In the genomic region with DNA sequence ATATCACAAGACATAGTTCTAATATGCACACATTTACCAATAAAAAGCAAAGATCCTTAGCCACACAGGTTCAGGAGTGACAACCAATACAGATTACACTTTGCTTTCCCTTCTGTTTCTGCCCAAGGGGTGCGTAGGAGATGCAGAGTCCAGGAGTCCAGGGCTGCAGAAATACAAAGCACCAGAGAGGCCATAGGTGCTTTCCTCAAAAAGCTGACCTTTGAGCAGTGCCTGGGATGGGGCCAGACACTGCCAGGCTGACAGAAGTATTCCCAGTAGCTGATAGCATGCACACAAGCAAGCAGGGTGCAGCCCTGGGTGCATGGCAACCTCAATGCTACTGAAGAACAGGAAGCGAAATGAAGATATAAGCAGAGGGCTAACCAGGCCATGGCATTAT, we compare ENCODE assay signal across 23 mouse cellular contexts. TPM values are rescaled to one million over a fixed set of nuclear protein-coding genes. Genes with fewer than 3 reads are reported as not detected.
DNase-seq lines count a peak whose midpoint lies in the region; ATAC-seq and TF ChIP-seq lines count a peak whose summit lies in the region.
"Had no signal": no experiment of that assay in that cellular context is flagged by ENCODE, and none has a peak within 500 bp of the region (broad histone marks: within the 10 kb centered on the region; RNA-seq: fewer than 3 reads in every experiment).

No protein-coding gene starts in this region.

- H3K4me3 ChIP-seq in kidney, embryonic 14.5 days (ENCODE audit: low read length) = no peak overlapping the region
- H3K4me3 ChIP-seq in liver, postnatal 0 days (ENCODE audit: low read depth, low read length) = no peak overlapping the region
- H3K4me3 ChIP-seq: embryonic facial prominence, embryonic 12.5 days; heart, adult 2 months; heart, embryonic 13.5 days; limb, embryonic 15.5 days; midbrain, embryonic 15.5 days; myocyte; neural tube, embryonic 13.5 days had no signal

- H3K4me1 ChIP-seq in kidney, embryonic 14.5 days (ENCODE audit: control insufficient read depth, insufficient read depth, low read length) = no peaks in the 10 kb centered on the region
- H3K4me1 ChIP-seq in liver, postnatal 0 days (ENCODE audit: insufficient read depth) = peaks cover 4% of the 10 kb centered on the region; the same call in 1 of the 2 replicates
- H3K4me1 ChIP-seq: embryonic facial prominence, embryonic 12.5 days; heart, embryonic 13.5 days; limb, embryonic 15.5 days; midbrain, embryonic 15.5 days; neural tube, embryonic 13.5 days had no signal

- H3K9ac ChIP-seq in kidney, embryonic 14.5 days (ENCODE audit: low read depth, low read length) = no peak overlapping the region
- no peak overlapping the region for H3K9ac ChIP-seq in liver, postnatal 0 days (replicated peaks)
- H3K9ac ChIP-seq: embryonic facial prominence, embryonic 12.5 days; heart, embryonic 13.5 days; limb, embryonic 15.5 days; lung, embryonic 14.5 days; midbrain, embryonic 15.5 days; neural tube, embryonic 13.5 days had no signal

- no peak for TF ChIP-seq CTCF in liver, postnatal 0 days (IDR thresholded peaks at IDR 0.05; ENCODE audit: low read depth)

- no peak for ATAC-seq in kidney, embryonic 14.5 days (ENCODE audit: low FRiP score, low TSS enrichment)
- ATAC-seq in liver, postnatal 0 days = peak; percentile 41; the same call in 1 of the 2 replicates
- no peak for ATAC-seq in monocyte, adult 5-6 weeks (replicated peaks; ENCODE audit: insufficient number of reproducible peaks, low FRiP score, low TSS enrichment, poor library complexity, severe bottlenecking)
- ATAC-seq: midbrain, embryonic 15.5 days had no signal

- H3K4me2 ChIP-seq in kidney, embryonic 14.5 days (replicated peaks; ENCODE audit: low read depth, low read length) = no peak overlapping the region
- H3K4me2 ChIP-seq in liver, postnatal 0 days (ENCODE audit: low read depth, low read length) = no peak overlapping the region
- H3K4me2 ChIP-seq: embryonic facial prominence, embryonic 12.5 days; heart, embryonic 13.5 days; limb, embryonic 15.5 days; lung, embryonic 14.5 days; midbrain, embryonic 15.5 days; neural tube, embryonic 13.5 days had no signal

- H3K27me3 ChIP-seq in kidney, embryonic 14.5 days (ENCODE audit: control insufficient read depth, insufficient read depth, low read length) = no peaks in the 10 kb centered on the region
- H3K27me3 ChIP-seq in liver, postnatal 0 days (ENCODE audit: insufficient read depth, low read length) = no peaks in the 10 kb centered on the region
- H3K27me3 ChIP-seq: embryonic facial prominence, embryonic 12.5 days; heart, embryonic 13.5 days; limb, embryonic 15.5 days; midbrain, embryonic 15.5 days; neural tube, embryonic 13.5 days had no signal

- DNase-seq in kidney, adult 11 months = peak; percentile 78
- peak; percentile 77 to 79 for DNase-seq in kidney, adult 8-10 months
- DNase-seq in kidney, postnatal 25 days = peak; percentile 73 to 84
- DNase-seq in liver, postnatal 0 days = no peak
- DNase-seq in left cerebral cortex, adult 8-10 months (ENCODE audit: low spot score in 2 of 2) = no peak
- no peak for DNase-seq in ovary, adult 18-20 months (ENCODE audit: low spot score)
- DNase-seq: cerebellum, adult 18-20 months; cerebellum, postnatal 25 days; gastrocnemius, postnatal 36 days; heart, adult 2 months; heart, postnatal 14 days; left cerebral cortex, postnatal 4 days; lung, embryonic 14.5 days; lung, postnatal 4 days; thymus, postnatal 14 days had no signal

- no peaks in the 10 kb centered on the region for H3K9me3 ChIP-seq in kidney, embryonic 14.5 days (ENCODE audit: control insufficient read depth, low read length)
- H3K9me3 ChIP-seq in liver, postnatal 0 days (ENCODE audit: low read length) = no peaks in the 10 kb centered on the region
- H3K9me3 ChIP-seq: embryonic facial prominence, embryonic 12.5 days; heart, embryonic 13.5 days; limb, embryonic 15.5 days; midbrain, embryonic 15.5 days; neural tube, embryonic 13.5 days had no signal

- TF ChIP-seq EP300 in liver, postnatal 0 days (IDR thresholded peaks at IDR 0.05; ENCODE audit: low read depth) = no peak

- WGBS in kidney, embryonic 14.5 days = 91% methylated on average over 2 of the region's 2 CpGs
- 73% methylated on average over 2 of the region's 2 CpGs for WGBS in liver, postnatal 0 days (ENCODE audit: insufficient replicate concordance)

- H3K27ac ChIP-seq in kidney, embryonic 14.5 days (ENCODE audit: low read depth, low read length) = no peak overlapping the region
- no peak overlapping the region for H3K27ac ChIP-seq in liver, postnatal 0 days (ENCODE audit: low read depth)
- H3K27ac ChIP-seq: embryonic facial prominence, embryonic 12.5 days; heart, adult 2 months; heart, embryonic 13.5 days; limb, embryonic 15.5 days; midbrain, embryonic 15.5 days; neural tube, embryonic 13.5 days had no signal

- H3K36me3 ChIP-seq in kidney, embryonic 14.5 days (ENCODE audit: control insufficient read depth, insufficient read depth, low read length) = peaks cover 40% of the 10 kb centered on the region
- H3K36me3 ChIP-seq in liver, postnatal 0 days (replicated peaks; ENCODE audit: insufficient read depth, low read length) = no peaks in the 10 kb centered on the region

RNA-seq across cellular contexts. Expression of a gene that starts 52.2 kb away (rescaled TPM):
- polyA plus RNA-seq in kidney, embryonic 14.5 days (2014; fragmentation: Nextera tagmentation; extraction: Ambion mirVana) = 10.1 and 20.1 TPM in 2 replicates
- polyA plus RNA-seq in liver, postnatal 0 days (2015; fragmentation: Nextera tagmentation; extraction: Ambion mirVana) = 0.56 and 0.60 TPM in 2 replicates
- total RNA-seq in left cerebral cortex, adult 8-10 months (2022) = 10 to 100 TPM in 1 of 4 experiments, 1 to 10 TPM in 3; 8.1 to 10.5 (median 9.3) TPM
- 0.95 to 4.7 TPM (median 2.3 TPM) in 3 replicates for total RNA-seq in monocyte, adult 5-6 weeks (2017)

Comparison
In these comparisons a context has a peak if more than half of its experiments do, and no peak if none do; other contexts are left out.
1. DNase-seq: peak in kidney, adult 11 months (single experiment), kidney, adult 8-10 months (2 of 2) and kidney, postnatal 25 days (2 of 2); none in liver, postnatal 0 days (single experiment), left cerebral cortex, adult 8-10 months (0 of 2) and ovary, adult 18-20 months (single experiment).